Mouse (Mus musculus): ENCODE results near the gene Fbxw11. TPM values are rescaled to one million over a fixed set of nuclear protein-coding genes. Genes with fewer than 3 reads are reported as not detected.
"Not testable (repeated sequence)": the region's sequence is repeated elsewhere in the genome, so short reads cannot be mapped to it uniquely, and the experiment has no call there.

The Fbxw11 gene
- polyA plus RNA-seq, 1 experiment from 2014 or later, result 60.8 TPM

- no peak overlapping the region for H3K9ac ChIP-seq
- no peaks in the 10 kb centered on the region for H3K36me3 ChIP-seq
- H3K27me3 ChIP-seq (replicated peaks), result no peaks in the 10 kb centered on the region
- peak overlapping the region; percentile 61; the same call in 1 of the 2 replicates for H3K27ac ChIP-seq (replicated peaks)
- no peak for ATAC-seq (ENCODE audit: extremely low read depth, insufficient number of reproducible peaks, low FRiP score, low TSS enrichment)
- no peak overlapping the region for H3K4me3 ChIP-seq
- H3K4me1 ChIP-seq, result peaks cover 73% of the 10 kb centered on the region
- H3K9me3 ChIP-seq, result no peaks in the 10 kb centered on the region
- 87% methylated on average over 1 of the region's 1 CpGs for WGBS
- 0 out of 2 replicates have a peak overlapping the region, but pooled peaks have one; percentile 8 for H3K4me2 ChIP-seq
Measured at GRCm38 (mm10) chr11:32677811-32678210, 35.3 kb downstream of the Fbxw11 start.

DNA sequence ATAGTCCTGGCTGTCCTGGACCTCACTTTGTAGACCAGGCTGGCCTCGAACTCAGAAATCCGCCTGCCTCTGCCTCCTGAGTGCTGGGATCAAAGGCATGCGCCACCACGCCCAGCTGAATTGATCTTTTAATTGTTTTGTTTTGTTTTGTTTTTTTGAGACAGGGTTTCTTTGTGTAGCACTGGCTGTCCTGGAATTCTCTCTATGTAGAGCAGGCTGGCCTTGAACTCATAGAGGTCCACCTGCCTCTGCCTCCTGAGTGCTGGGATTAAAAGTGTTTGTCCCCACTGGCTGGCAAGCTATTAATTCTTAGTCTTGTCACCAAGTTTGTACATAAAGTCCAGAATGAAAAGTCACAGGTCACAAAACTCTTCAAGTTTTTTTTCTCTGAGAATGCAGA lies 36.6 kb downstream of the Fbxw11 start:
- not testable (repeated sequence) for H3K9me3 ChIP-seq; ATAC-seq (ENCODE audit: extremely low read depth, insufficient number of reproducible peaks, low FRiP score, low TSS enrichment); H3K4me3 ChIP-seq; H3K9ac ChIP-seq; H3K36me3 ChIP-seq; H3K27ac ChIP-seq (replicated peaks); H3K4me2 ChIP-seq; H3K27me3 ChIP-seq (replicated peaks)
- WGBS, result 89% methylated on average over 4 of the region's 4 CpGs
- peaks cover 86% of the 10 kb centered on the region for H3K4me1 ChIP-seq

DNA sequence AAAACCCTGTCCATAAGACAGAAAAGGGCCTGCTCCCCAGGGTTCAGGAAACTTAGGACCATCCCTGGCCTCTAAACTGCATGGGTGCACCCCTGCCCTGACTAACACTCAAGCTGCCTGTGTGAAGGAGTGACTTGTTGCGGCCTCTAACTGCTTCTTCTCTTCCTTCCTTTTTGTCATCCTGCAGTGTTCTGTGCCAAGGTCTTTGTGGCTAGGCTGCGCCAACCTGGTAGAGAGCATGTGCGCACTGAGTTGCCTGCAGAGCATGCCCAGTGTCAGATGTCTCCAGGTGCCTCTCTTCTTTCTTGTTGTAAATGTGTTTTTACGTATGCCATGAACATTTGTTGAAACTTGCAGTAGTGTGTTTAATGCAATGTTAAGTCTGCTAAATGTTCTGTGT lies 37.5 kb downstream of the Fbxw11 start:
- H3K4me1 ChIP-seq, result peaks cover 91% of the 10 kb centered on the region
- peak overlapping the region; percentile 20; the same call in 1 of the 2 replicates for H3K27ac ChIP-seq (replicated peaks)
- no peaks in the 10 kb centered on the region for H3K36me3 ChIP-seq
- no peak overlapping the region for H3K4me2 ChIP-seq
- WGBS, result 79% methylated on average over 4 of the region's 4 CpGs
- H3K27me3 ChIP-seq (replicated peaks), result no peaks in the 10 kb centered on the region
- peak overlapping the region; percentile 11; the same call in 1 of the 2 replicates for H3K9ac ChIP-seq
- ATAC-seq (ENCODE audit: extremely low read depth, insufficient number of reproducible peaks, low FRiP score, low TSS enrichment), result no peak
- H3K4me3 ChIP-seq, result no peak overlapping the region
- no peaks in the 10 kb centered on the region for H3K9me3 ChIP-seq

DNA sequence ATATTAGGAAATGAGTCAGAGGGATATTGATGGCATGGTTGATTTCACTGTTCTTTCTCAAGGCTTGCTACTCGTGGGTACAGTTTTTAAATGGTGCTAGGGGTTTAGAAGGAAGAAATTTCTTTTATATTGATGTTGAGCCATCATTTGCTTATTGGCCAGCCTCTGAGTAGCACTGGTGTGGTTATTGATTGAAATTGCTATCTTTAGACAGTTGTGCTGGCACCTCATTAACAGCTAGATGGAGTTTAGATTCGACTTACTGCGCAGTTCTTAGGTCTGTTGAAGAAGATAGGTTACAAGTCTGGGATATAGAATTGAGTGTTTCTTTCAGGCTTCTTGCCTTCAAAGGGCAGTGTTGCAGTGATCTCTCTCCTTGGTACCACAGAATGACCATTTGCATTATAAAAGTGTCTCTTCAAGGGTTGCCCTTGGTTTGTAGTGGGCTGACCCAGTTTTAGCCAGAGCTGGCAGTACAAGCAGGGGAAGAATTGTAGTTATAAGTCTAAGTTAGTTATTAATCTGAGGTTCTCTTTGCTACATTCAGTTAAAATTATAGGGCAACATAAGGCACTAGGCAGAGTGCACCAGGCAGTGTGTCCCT lies 38.8 kb downstream of the Fbxw11 start:
- WGBS, result 77% methylated on average over 3 of the region's 3 CpGs
- H3K4me3 ChIP-seq, result no peak overlapping the region
- peaks cover 86% of the 10 kb centered on the region for H3K4me1 ChIP-seq
- H3K4me2 ChIP-seq, result no peak overlapping the region
- no peak overlapping the region for H3K27ac ChIP-seq (replicated peaks)
- H3K27me3 ChIP-seq (replicated peaks), result no peaks in the 10 kb centered on the region
- H3K36me3 ChIP-seq, result no peaks in the 10 kb centered on the region
- H3K9ac ChIP-seq, result no peak overlapping the region
- ATAC-seq (ENCODE audit: extremely low read depth, insufficient number of reproducible peaks, low FRiP score, low TSS enrichment), result no peak
- no peaks in the 10 kb centered on the region for H3K9me3 ChIP-seq

- ATAC-seq (ENCODE audit: extremely low read depth, insufficient number of reproducible peaks, low FRiP score, low TSS enrichment), result no peak
- peaks cover 81% of the 10 kb centered on the region for H3K4me1 ChIP-seq
- 70% methylated on average over 5 of the region's 5 CpGs for WGBS
- H3K9ac ChIP-seq, result no peak overlapping the region
- no peaks in the 10 kb centered on the region for H3K27me3 ChIP-seq (replicated peaks)
- H3K9me3 ChIP-seq, result no peaks in the 10 kb centered on the region
- H3K4me3 ChIP-seq, result no peak overlapping the region
- no peak overlapping the region for H3K27ac ChIP-seq (replicated peaks)
- H3K36me3 ChIP-seq, result no peaks in the 10 kb centered on the region
- no peak overlapping the region for H3K4me2 ChIP-seq
Measured at GRCm38 (mm10) chr11:32682335-32683102, 40.0 kb downstream of the Fbxw11 start.

DNA sequence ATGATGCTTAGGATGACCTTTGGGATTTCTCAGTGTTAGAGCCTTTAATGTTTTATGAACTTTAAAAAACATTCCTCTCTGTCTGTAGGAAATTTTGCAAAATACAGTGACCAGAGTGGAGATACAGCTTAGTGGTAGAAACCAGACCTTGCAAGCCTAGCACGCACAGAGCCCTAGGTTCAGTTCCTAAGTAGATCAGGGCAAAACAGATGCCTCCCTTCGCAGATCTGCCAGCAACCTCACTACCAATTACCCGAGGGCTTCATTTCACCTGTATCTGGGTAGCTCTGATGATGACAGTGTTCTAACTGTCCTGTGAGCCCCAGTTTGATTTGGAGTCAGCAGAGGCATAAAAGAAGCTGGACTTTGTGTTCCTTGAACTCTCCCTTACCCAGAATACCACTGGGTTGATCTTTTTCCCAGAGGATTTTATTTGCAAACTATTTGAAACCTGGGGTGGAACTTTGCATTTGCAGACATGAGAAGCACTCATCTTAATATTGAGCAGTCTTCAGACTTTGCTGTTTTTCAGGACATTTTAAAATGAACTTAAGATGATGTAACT lies 42.2 kb downstream of the Fbxw11 start:
- no peaks in the 10 kb centered on the region for H3K27me3 ChIP-seq (replicated peaks)
- H3K36me3 ChIP-seq, result no peaks in the 10 kb centered on the region
- H3K4me3 ChIP-seq, result no peak overlapping the region
- H3K27ac ChIP-seq (replicated peaks), result no peak overlapping the region
- no peak for ATAC-seq (ENCODE audit: extremely low read depth, insufficient number of reproducible peaks, low FRiP score, low TSS enrichment)
- H3K4me2 ChIP-seq, result no peak overlapping the region
- H3K4me1 ChIP-seq, result peaks cover 77% of the 10 kb centered on the region
- WGBS, result 66% methylated on average over 3 of the region's 3 CpGs
- H3K9me3 ChIP-seq, result no peaks in the 10 kb centered on the region
- H3K9ac ChIP-seq, result no peak overlapping the region

DNA sequence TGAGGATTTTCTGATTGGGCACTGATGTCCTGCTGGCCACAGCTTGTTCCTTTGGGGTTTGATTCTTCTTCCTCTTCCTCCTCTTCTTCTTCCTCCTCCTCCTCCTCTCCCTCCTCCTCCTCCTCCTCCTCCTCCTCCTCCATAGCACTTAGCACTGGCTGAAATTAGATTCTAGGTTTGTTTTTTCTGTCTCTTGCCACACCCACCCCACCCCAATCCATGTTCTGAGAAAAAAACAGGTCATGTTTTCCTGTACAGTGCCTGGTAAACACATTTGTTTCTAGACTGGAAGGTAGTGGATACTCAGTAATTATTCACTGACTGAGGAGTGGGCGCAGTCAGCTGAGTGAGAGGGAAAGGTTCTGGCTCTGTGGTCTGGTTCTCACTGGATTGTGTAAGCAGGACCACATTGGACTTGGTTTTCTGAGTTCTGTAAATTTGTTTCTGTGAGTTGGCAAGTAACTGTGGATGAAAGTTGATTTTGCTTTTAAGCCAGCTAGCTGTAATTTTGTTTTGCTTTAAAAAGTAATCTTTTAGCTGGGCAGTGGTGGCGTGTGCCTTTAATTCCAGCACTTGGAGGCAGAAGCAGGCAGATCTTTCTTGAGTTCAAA lies 45.8 kb downstream of the Fbxw11 start:
- Histone ChIP-seq H3K27ac (replicated peaks) (no peak overlapping the region), H3K4me1 (peaks cover 64% of the 10 kb centered on the region), H3K36me3 (no peaks in the 10 kb centered on the region), H3K4me2 (no peak overlapping the region), H3K9me3 (no peaks in the 10 kb centered on the region), H3K27me3 (replicated peaks) (no peaks in the 10 kb centered on the region), H3K4me3 (no peak overlapping the region), H3K9ac (no peak overlapping the region)
- no peak for ATAC-seq (ENCODE audit: extremely low read depth, insufficient number of reproducible peaks, low FRiP score, low TSS enrichment)
- WGBS, result 89% methylated on average over 2 of the region's 2 CpGs

DNA sequence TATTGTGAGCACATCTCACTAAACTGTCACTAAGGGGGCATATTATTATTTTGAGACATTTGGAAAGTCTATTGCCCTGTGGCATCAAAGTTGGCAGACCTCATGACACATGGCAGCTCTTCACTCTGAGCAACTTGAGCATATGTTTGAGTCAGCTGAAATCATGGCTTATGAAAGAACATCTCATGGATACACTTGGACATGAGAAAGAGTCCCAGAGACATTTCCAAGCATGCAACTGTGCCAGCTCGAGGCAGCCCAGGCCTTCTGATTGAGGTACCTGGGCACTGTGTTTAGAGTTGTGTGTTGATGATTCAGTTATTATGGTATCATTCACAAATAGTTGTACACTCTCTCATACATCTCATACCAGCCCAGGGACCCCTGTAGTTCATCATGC lies 47.0 kb downstream of the Fbxw11 start:
- Histone ChIP-seq H3K4me1 (peaks cover 60% of the 10 kb centered on the region), H3K4me2 (no peak overlapping the region), H3K36me3 (no peaks in the 10 kb centered on the region), H3K9me3 (no peaks in the 10 kb centered on the region), H3K9ac (no peak overlapping the region), H3K27ac (replicated peaks) (no peak overlapping the region), H3K27me3 (replicated peaks) (no peaks in the 10 kb centered on the region), H3K4me3 (no peak overlapping the region)
- 63% methylated on average over 1 of the region's 1 CpGs for WGBS
- no peak for ATAC-seq (ENCODE audit: extremely low read depth, insufficient number of reproducible peaks, low FRiP score, low TSS enrichment)

GRCm38 (mm10) chr11:32692834-32693233 lies 50.3 kb downstream of the Fbxw11 start:
- no peaks in the 10 kb centered on the region for H3K27me3 ChIP-seq (replicated peaks)
- ATAC-seq (ENCODE audit: extremely low read depth, insufficient number of reproducible peaks, low FRiP score, low TSS enrichment), result no peak
- no peak overlapping the region for H3K4me2 ChIP-seq
- no peak overlapping the region for H3K4me3 ChIP-seq
- H3K9me3 ChIP-seq, result no peaks in the 10 kb centered on the region
- no peak overlapping the region for H3K27ac ChIP-seq (replicated peaks)
- no peak overlapping the region for H3K9ac ChIP-seq
- WGBS, result 95% methylated on average over 1 of the region's 1 CpGs
- peaks cover 75% of the 10 kb centered on the region for H3K4me1 ChIP-seq
- H3K36me3 ChIP-seq, result no peaks in the 10 kb centered on the region

DNA sequence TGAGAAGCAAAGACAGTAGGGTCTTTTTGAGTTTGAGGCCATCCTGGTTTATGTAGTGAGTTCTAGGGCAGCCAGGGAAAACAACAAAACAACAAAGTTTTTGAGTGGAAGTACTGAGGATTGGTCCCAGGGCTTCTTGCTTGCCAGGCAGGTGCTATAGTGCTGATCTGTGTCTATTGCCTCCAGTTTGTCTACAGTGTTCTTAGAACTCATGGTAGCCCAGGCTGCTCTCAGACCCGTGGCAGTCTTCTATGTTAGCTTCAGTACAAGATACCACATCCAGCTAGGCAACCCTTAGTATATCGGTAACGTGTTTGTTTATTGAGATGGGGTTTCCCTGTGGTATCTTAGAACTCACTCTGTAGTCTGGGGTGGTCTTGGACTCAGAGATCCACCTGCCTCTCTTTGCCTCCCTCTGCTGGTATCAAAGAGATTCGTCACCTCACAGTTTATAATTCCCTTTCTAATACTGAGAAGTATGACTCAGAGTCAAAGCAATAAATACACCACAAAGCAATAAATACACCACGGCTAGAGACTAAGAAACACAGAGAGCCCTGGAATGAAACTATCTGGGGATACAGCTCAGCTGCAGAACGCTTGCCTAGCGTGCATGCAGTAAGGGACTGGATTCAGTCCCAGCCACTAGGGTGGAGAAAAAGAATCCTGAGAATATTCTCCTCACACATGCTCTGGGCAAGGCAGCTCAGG lies 51.1 kb downstream of the Fbxw11 start:
- Histone ChIP-seq H3K9ac (no peak overlapping the region), H3K36me3 (no peaks in the 10 kb centered on the region), H3K27ac (replicated peaks) (no peak overlapping the region), H3K4me3 (no peak overlapping the region), H3K27me3 (replicated peaks) (no peaks in the 10 kb centered on the region), H3K4me2 (no peak overlapping the region), H3K4me1 (peaks cover 76% of the 10 kb centered on the region), H3K9me3 (no peaks in the 10 kb centered on the region)
- ATAC-seq (ENCODE audit: extremely low read depth, insufficient number of reproducible peaks, low FRiP score, low TSS enrichment), result no peak
- 52% methylated on average over 7 of the region's 7 CpGs for WGBS
